Mouse (Mus musculus) ES-E14 (cell line): ENCODE results near the gene Ntn1.

Experiments
- CHD2 ChIP-seq: IDR thresholded peaks from 2 replicates; pipeline ENCODE4 v1.6.1; 2014; ENCODE audit warnings: mild to moderate bottlenecking, low read depth, low read length, inconsistent platforms
- HCFC1 ChIP-seq: IDR thresholded peaks from 2 replicates; pipeline ENCODE4 v1.6.1; 2012; ENCODE audit warnings: low read length, inconsistent platforms, borderline replicate concordance; ENCODE audit not compliant: insufficient read depth
- ZNF384 ChIP-seq: IDR thresholded peaks from 2 replicates; pipeline ENCODE4 v1.6.1; 2012; ENCODE audit warnings: low read depth, low read length, inconsistent platforms

GRCm38 (mm10) chr11:68211924-68212578 lies 188.6 kb downstream of the Ntn1 start:
- TF ChIP-seq HCFC1 (no peak), CHD2 (no peak), ZNF384 (no peak)
